16 mouse cellular contexts compared by ENCODE assay signal in the genomic region with DNA sequence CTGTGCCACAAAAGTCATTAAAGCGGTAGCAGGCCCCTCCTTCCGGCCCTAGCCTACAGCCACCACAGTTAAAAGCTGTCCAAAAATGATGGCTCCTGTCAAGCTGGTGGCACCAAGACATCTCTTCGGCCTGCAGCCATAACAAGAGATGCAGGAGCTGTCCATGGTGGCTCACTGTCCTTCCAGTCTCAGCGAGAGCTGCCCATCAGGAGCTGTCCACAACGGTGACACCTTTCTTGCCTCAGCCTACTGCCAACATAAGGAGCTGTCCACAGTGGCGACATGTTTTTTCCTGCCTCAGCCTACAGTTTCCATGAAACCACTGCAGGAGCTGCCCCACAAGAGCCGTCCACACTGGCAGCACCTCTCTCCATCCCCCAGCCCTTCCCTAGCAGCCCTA.
DNase-seq lines count a peak whose midpoint lies in the region; ATAC-seq and TF ChIP-seq lines count a peak whose summit lies in the region.
"Had no signal": no experiment of that assay in that cellular context is flagged by ENCODE, and none has a peak within 500 bp of the region (broad histone marks: within the 10 kb centered on the region; RNA-seq: fewer than 3 reads in every experiment).

No protein-coding gene starts in this region.

- DNase-seq in adrenal gland, postnatal 14 days, result peak; percentile 38
- DNase-seq in adrenal gland, adult 18-20 months (ENCODE audit: low spot score in 2 of 2), result no peak
- DNase-seq in lung, postnatal 10 days, result peak; percentile 13
- DNase-seq in lung, postnatal 0 days (ENCODE audit: low spot score), result no peak
- peak; percentile 50 for DNase-seq in embryonic facial prominence, embryonic 10.5 days (ENCODE audit: low spot score)
- DNase-seq in testis, postnatal 10 days (ENCODE audit: low spot score), result peak; percentile 59
- DNase-seq in layer of hippocampus, adult 9-10 months (ENCODE audit: low spot score), result no peak
- DNase-seq in left cerebral cortex, postnatal 36 days (ENCODE audit: low spot score in 2 of 2), result no peak
- DNase-seq: B cell, adult 2 months; gastrocnemius, postnatal 36 days; layer of hippocampus, adult 9-11 months; right cerebral cortex, postnatal 14 days had no signal

- H3K4me2 ChIP-seq in lung, postnatal 0 days (replicated peaks; ENCODE audit: low read depth, low read length), result no peak overlapping the region
- H3K4me2 ChIP-seq: midbrain, embryonic 12.5 days; neural tube, embryonic 13.5 days; stomach, embryonic 15.5 days had no signal

- H3K27ac ChIP-seq in lung, postnatal 0 days (ENCODE audit: low read length), result no peak overlapping the region
- H3K27ac ChIP-seq in embryonic facial prominence, embryonic 10.5 days (replicated peaks), result no peak overlapping the region
- H3K27ac ChIP-seq: midbrain, embryonic 12.5 days; neural tube, embryonic 13.5 days; stomach, embryonic 15.5 days had no signal

- H3K27me3 ChIP-seq in lung, postnatal 0 days (replicated peaks; ENCODE audit: insufficient read depth, low read length), result no peaks in the 10 kb centered on the region
- H3K27me3 ChIP-seq in embryonic facial prominence, embryonic 10.5 days (replicated peaks; ENCODE audit: low read depth, poor library complexity, severe bottlenecking), result no peaks in the 10 kb centered on the region
- H3K27me3 ChIP-seq: midbrain, embryonic 12.5 days; neural tube, embryonic 13.5 days; stomach, embryonic 15.5 days had no signal

- TF ChIP-seq EP300 in lung, postnatal 0 days (IDR thresholded peaks at IDR 0.05), result no peak

- H3K4me1 ChIP-seq in lung, postnatal 0 days (ENCODE audit: insufficient read depth, low read depth, low read length), result no peaks in the 10 kb centered on the region
- H3K4me1 ChIP-seq in embryonic facial prominence, embryonic 10.5 days, result no peaks in the 10 kb centered on the region
- H3K4me1 ChIP-seq: midbrain, embryonic 12.5 days; neural tube, embryonic 13.5 days; stomach, embryonic 15.5 days had no signal

- no peak overlapping the region for H3K9ac ChIP-seq in lung, postnatal 0 days (replicated peaks; ENCODE audit: low read depth)
- H3K9ac ChIP-seq: midbrain, embryonic 12.5 days; neural tube, embryonic 13.5 days; stomach, embryonic 15.5 days had no signal

- no peaks in the 10 kb centered on the region for H3K36me3 ChIP-seq in lung, postnatal 0 days (ENCODE audit: insufficient read depth, low read length)
- H3K36me3 ChIP-seq in embryonic facial prominence, embryonic 10.5 days (replicated peaks), result no peaks in the 10 kb centered on the region; the same call in 1 of the 2 replicates
- H3K36me3 ChIP-seq: midbrain, embryonic 12.5 days; stomach, embryonic 15.5 days had no signal

- H3K9me3 ChIP-seq in lung, postnatal 0 days (ENCODE audit: low read length), result peaks cover 9% of the 10 kb centered on the region
- peaks cover 6% of the 10 kb centered on the region; the same call in 1 of the 2 replicates for H3K9me3 ChIP-seq in embryonic facial prominence, embryonic 10.5 days
- H3K9me3 ChIP-seq: stomach, embryonic 15.5 days had no signal

- intact Hi-C loops in left cerebral cortex, postnatal 36 days (cut with DNase I), result no loop called here

- TF ChIP-seq CTCF in lung, postnatal 0 days (IDR thresholded peaks at IDR 0.05), result no peak

- no peak for ATAC-seq in lung, postnatal 0 days
- ATAC-seq: intestine, postnatal 0 days had no signal

- no peak overlapping the region for H3K4me3 ChIP-seq in lung, postnatal 0 days (ENCODE audit: low read depth, low read length)
- H3K4me3 ChIP-seq in embryonic facial prominence, embryonic 10.5 days, result no peak overlapping the region
- H3K4me3 ChIP-seq: midbrain, embryonic 12.5 days; neural tube, embryonic 13.5 days; stomach, embryonic 15.5 days had no signal

- WGBS in lung, postnatal 0 days, result 88% methylated on average over 7 of the region's 7 CpGs
- WGBS in embryonic facial prominence, embryonic 10.5 days, result 81% methylated on average over 7 of the region's 7 CpGs

Comparison
In these comparisons a context has a peak if more than half of its experiments do, and no peak if none do; other contexts are left out.
1. DNase-seq: peak in adrenal gland, postnatal 14 days (single experiment), lung, postnatal 10 days (single experiment), embryonic facial prominence, embryonic 10.5 days (single experiment) and testis, postnatal 10 days (single experiment); none in adrenal gland, adult 18-20 months (0 of 2), lung, postnatal 0 days (single experiment), layer of hippocampus, adult 9-10 months (single experiment) and left cerebral cortex, postnatal 36 days (0 of 2).